Mouse (Mus musculus) embryonic facial prominence, embryonic 11.5 days (tissue): ENCODE results near the gene Trmt11. TPM values are rescaled to one million over a fixed set of nuclear protein-coding genes. Genes with fewer than 3 reads are reported as not detected.
A peak's percentile ranks its signal among the peaks of the same experiment; 100 is the strongest.

Experiments
- ATAC-seq: fragments of 200-750 bp; cut with Nextera tagmentation; replicated peaks from 2 replicates; pipeline ENCODE4 v1.8.0; 2017; ENCODE audit warnings: low read depth; ENCODE audit not compliant: insufficient number of reproducible peaks, low FRiP score, low TSS enrichment
- DNase-seq: peaks from one replicate; pipeline ENCODE4 v3.0.0-alpha.2; 2015; ENCODE audit warnings: low spot score
- H3K27ac ChIP-seq: fragments of 300-500 bp; sonication (generic); replicated peaks from 2 replicates; pipeline ENCODE4 v1.5.1; 2014; ENCODE audit warnings: mild to moderate bottlenecking, low read depth, low read length, control low read depth
- H3K27me3 ChIP-seq: fragments of 300-500 bp; sonication (generic); 2 replicates; pipeline ENCODE4 v1.6.1; 2014; ENCODE audit warnings: mild to moderate bottlenecking, low read length, moderate library complexity, mixed read lengths; ENCODE audit not compliant: control insufficient read depth, insufficient read depth
- H3K36me3 ChIP-seq: fragments of 300-500 bp; sonication (generic); replicated peaks from 2 replicates; pipeline ENCODE4 v1.6.1; 2014; ENCODE audit warnings: low read depth, mild to moderate bottlenecking, low read length, moderate library complexity, mixed read lengths; ENCODE audit not compliant: control insufficient read depth, insufficient read depth
- H3K4me1 ChIP-seq: fragments of 300-500 bp; sonication (generic); 2 replicates; pipeline ENCODE4 v1.6.1; 2014; ENCODE audit warnings: low read length, mixed read lengths; ENCODE audit not compliant: control insufficient read depth, insufficient read depth
- H3K4me2 ChIP-seq: fragments of 300-500 bp; sonication (generic); 2 replicates; pipeline ENCODE4 v1.6.1; 2014; ENCODE audit warnings: low read depth, mild to moderate bottlenecking, control low read depth, low read length, moderate library complexity
- H3K4me3 ChIP-seq: fragments of 300-500 bp; sonication (generic); 2 replicates; pipeline ENCODE4 v1.5.1; 2014; ENCODE audit warnings: low read depth, low read length, control low read depth
- H3K9ac ChIP-seq: fragments of 300-500 bp; sonication (generic); replicated peaks from 2 replicates; pipeline ENCODE4 v1.6.1; 2014; ENCODE audit warnings: mild to moderate bottlenecking, control low read depth, low read length
- H3K9me3 ChIP-seq: fragments of 300-500 bp; sonication (generic); replicated peaks from 2 replicates; pipeline ENCODE4 v1.6.1; 2016; ENCODE audit warnings: mild to moderate bottlenecking, low read length, inconsistent platforms, mixed read lengths; ENCODE audit not compliant: control insufficient read depth
- WGBS: fragments of 180-500 bp; shearing (Covaris S2); extraction: QIAGEN DNeasy Blood & Tissue Kit; methylation state at CpG from one replicate; pipeline ENCODE4 v1.1.7; 2014; 5-methylcytosine and 5-hydroxymethylcytosine counted together
- polyA plus RNA-seq: library from polyadenylated mRNA; unstranded; fragments of >200 nt; fragmentation: Nextera tagmentation; extraction: Ambion mirVana; gene quantifications from 2 replicates; pipeline ENCODE4 v1.2.1, GENCODE M21; 2014

Gene Trmt11
- polyA plus RNA-seq, 1 experiment from 2014 or later: 32.2 TPM

DNA sequence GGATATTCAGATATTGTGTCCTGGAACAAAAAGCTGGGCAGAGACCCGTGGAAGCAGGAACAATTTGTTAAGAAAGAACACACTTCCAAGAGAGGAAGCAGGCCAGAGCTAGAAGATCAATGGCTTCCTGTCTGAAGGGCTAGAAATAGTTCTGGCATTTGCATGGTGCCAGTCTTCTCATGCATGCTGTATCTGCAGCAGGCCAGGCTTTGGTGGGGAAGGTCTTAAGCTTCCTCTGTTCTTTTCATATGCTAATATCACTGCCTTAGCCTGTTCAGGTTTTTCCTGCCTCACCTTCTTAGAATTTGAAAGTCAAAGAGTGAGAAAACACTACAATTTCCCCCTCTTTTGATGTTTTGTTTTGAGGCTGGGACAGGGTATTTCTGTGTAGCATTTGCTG is 27.0 kb upstream of the Trmt11 start:
- DNase-seq: no peak
- no peaks in the 10 kb centered on the region for H3K9me3 ChIP-seq
- WGBS: 43% methylated on average over 1 of the region's 1 CpGs
- H3K27ac ChIP-seq: no peak overlapping the region
- H3K36me3 ChIP-seq: no peaks in the 10 kb centered on the region
- H3K4me3 ChIP-seq: no peak overlapping the region
- no peaks in the 10 kb centered on the region for H3K27me3 ChIP-seq
- no peak overlapping the region for H3K4me2 ChIP-seq
- no peaks in the 10 kb centered on the region for H3K4me1 ChIP-seq
- H3K9ac ChIP-seq: no peak overlapping the region
- ATAC-seq: no peak

DNA sequence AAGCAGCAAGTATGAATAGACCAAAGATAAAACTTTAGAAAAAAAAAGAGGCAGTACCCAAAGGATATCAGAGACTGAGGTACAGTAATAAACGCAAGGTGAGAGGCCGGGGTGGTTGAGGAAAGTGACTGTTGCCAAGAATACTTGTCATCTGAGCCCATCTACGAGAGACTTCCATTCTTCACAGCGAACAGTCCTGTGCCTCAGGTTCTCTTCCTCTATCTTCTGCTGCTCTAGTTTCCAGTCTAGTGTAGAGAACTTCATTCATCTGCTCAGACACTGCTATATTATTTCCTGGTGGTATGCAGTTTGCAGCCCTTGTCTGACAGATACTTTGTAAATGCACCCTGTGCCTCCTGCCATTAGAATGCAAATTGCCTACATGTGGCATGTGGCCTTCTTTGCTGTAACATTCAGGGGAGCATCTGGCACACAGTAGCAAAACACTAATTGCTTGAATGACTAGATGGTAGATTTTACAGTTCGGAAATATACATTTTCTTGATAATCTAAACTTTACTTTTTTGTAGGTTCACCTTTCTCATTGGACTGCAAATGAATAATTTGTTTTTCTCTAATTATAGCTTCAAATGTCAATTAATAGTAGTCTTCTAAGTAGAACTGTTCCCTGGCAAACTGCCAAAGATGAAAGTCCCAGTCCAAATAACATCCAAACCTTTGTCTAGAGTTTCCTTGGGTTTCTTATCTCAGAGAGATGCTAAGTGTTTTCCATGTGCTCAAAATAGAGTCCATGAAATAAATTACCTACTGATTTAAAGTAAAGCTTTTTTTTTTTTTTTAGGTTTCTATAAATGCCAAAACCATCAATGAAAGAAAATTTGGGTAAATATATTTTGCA is 23.8 kb upstream of the Trmt11 start:
- no peak for ATAC-seq
- H3K4me3 ChIP-seq: no peak overlapping the region
- no peaks in the 10 kb centered on the region for H3K36me3 ChIP-seq
- no peak for DNase-seq
- H3K9me3 ChIP-seq: no peaks in the 10 kb centered on the region
- H3K27ac ChIP-seq: no peak overlapping the region
- no peak overlapping the region for H3K4me2 ChIP-seq
- WGBS: 63% methylated on average over 5 of the region's 5 CpGs
- H3K9ac ChIP-seq: no peak overlapping the region
- H3K4me1 ChIP-seq: no peaks in the 10 kb centered on the region
- no peaks in the 10 kb centered on the region for H3K27me3 ChIP-seq

DNA sequence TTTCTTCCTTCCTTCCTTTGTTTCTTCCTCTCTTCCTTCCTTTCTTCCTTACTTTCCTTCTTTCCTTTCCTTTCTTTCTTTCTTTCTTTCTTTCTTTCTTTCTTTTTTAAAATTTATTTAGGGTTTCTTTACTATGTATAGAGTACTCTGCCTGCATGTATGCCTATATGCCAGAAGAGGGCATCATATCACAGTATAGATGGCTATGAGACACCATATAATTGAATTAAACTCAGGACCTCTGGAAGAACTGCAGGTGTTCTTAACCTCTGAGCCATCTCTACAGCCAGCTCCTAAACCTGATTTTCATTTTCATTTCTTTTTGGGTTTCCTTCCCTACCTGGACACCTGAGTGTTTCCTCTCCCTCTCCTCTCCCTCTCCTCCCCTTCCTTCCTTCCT is 22.4 kb upstream of the Trmt11 start:
- H3K4me3 ChIP-seq: no peak overlapping the region
- H3K27ac ChIP-seq: no peak overlapping the region
- no peak for ATAC-seq
- H3K4me1 ChIP-seq: no peaks in the 10 kb centered on the region
- DNase-seq: peak; percentile 26
- H3K27me3 ChIP-seq: no peaks in the 10 kb centered on the region
- H3K4me2 ChIP-seq: no peak overlapping the region
- no peaks in the 10 kb centered on the region for H3K36me3 ChIP-seq
- H3K9ac ChIP-seq: no peak overlapping the region
- H3K9me3 ChIP-seq: no peaks in the 10 kb centered on the region

DNA sequence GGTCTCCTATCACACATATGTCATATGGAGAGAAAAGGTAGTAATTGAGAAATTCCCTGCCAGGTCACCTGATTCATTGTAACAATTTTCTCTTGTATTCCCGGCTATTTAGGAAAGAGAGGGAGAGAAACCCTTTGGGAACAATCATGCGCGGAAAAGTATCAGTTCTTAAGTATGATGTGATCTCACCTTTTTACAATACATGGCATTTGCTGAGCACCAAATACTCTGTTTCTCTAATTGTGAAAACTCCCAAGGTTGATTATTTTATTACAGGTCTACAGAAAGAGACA is 18.3 kb upstream of the Trmt11 start:
- Histone ChIP-seq H3K27ac (no peak overlapping the region), H3K9ac (peak overlapping the region; percentile 75; the same call in 1 of the 2 replicates), H3K36me3 (no peaks in the 10 kb centered on the region), H3K4me3 (peak overlapping the region; percentile 61), H3K4me1 (no peaks in the 10 kb centered on the region), H3K9me3 (no peaks in the 10 kb centered on the region), H3K4me2 (peak overlapping the region; percentile 60; the same call in 1 of the 2 replicates), H3K27me3 (no peaks in the 10 kb centered on the region)
- DNase-seq (peak; percentile 1), ATAC-seq (no peak)
- 41% methylated on average over 3 of the region's 3 CpGs for WGBS

DNA sequence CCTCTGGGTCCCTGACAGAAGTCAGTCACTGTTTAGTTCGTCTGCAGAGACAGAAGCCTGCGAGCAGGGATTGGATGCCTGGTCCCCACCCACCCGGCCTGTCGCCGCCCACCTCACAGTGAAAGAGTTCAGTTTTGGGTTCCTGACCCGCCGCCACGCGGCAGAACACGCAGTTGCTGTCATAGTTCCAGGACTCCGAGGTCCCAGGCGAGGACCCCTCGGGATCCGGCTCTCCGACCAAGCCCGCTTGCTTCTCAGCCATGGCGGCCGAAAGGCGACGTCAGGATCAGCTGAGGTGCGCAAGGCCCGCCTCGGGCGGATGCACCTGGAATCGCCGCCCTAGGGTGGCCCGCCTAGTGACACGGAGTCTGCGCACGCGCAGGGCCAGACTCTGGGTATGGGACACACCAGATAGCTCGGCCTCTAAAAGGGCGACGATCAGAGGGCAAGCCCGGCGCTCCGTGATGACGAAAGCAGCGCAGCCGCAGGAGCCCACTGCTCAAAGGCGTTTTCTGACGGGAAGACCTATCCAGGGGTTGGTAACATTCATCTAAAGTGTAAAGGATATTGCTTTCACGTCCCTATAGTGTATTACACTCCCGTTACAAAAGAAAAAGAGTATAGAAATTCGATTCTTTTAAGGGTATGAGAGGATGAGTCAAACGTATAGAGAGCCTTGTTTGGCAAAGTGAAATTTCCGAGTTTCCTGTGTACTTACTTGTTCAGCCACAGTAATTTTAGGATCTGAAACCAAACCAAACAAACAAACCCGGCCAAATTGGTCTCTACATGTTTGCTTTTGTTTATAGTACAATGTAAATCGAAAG is 17.8 kb upstream of the Trmt11 start:
- H3K4me2 ChIP-seq: peak overlapping the region; percentile 60
- ATAC-seq (peak; percentile 100), DNase-seq (peak; percentile 98)
- H3K27me3 ChIP-seq: no peaks in the 10 kb centered on the region
- H3K9me3 ChIP-seq: no peaks in the 10 kb centered on the region
- H3K36me3 ChIP-seq: no peaks in the 10 kb centered on the region
- peak overlapping the region; percentile 72 for H3K27ac ChIP-seq
- WGBS: 1% methylated on average over 49 of the region's 49 CpGs
- H3K4me3 ChIP-seq: peak overlapping the region; percentile 61
- H3K4me1 ChIP-seq: no peaks in the 10 kb centered on the region
- peak overlapping the region; percentile 75 for H3K9ac ChIP-seq

DNA sequence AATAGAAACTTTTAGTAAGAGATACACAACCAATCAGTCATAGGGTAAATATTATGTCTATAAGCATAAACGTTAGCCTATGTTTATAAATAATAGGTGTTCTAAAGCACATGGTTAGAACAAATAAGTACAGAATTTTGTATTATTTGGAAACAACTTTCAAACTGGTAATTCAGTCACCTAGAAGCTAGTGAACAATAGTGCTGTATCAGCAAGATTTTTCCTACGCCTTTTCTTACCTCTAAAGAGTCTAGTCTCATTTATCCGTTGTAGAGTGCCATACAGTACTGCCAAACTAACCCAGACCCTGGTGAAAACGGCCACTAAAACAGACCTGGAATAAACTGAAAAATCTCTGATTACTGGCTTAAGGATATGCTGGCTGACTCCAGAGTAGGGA is 12.5 kb upstream of the Trmt11 start:
- WGBS: 80% methylated on average over 4 of the region's 4 CpGs
- DNase-seq (no peak), ATAC-seq (no peak)
- Histone ChIP-seq H3K36me3 (no peaks in the 10 kb centered on the region), H3K9ac (no peak overlapping the region), H3K4me1 (no peaks in the 10 kb centered on the region), H3K27me3 (no peaks in the 10 kb centered on the region), H3K4me2 (no peak overlapping the region), H3K27ac (no peak overlapping the region), H3K9me3 (no peaks in the 10 kb centered on the region), H3K4me3 (no peak overlapping the region)

DNA sequence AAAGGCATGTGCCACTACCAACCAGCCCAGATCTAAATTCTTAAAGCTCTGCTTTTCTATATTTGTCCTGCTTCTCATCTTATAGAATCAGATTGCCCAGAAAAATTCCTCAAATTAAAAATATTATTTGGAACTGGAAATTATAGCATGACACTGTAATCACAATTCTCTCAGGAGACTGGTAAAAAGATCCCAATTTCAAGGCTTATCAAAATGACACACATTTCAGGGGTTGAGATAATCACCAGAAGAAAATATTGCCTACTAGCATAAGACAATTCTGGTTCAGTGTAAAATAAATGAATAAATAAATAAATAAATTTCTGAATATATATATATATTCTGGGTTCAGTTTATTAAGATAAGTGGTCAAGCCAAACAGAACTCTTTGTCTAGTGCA is 9.1 kb upstream of the Trmt11 start:
- no peak overlapping the region for H3K4me2 ChIP-seq
- H3K27me3 ChIP-seq: no peaks in the 10 kb centered on the region
- DNase-seq (no peak), ATAC-seq (no peak)
- H3K9me3 ChIP-seq: no peaks in the 10 kb centered on the region
- no peak overlapping the region for H3K27ac ChIP-seq
- no peaks in the 10 kb centered on the region for H3K4me1 ChIP-seq
- H3K36me3 ChIP-seq: no peaks in the 10 kb centered on the region
- H3K9ac ChIP-seq: no peak overlapping the region
- H3K4me3 ChIP-seq: no peak overlapping the region

DNA sequence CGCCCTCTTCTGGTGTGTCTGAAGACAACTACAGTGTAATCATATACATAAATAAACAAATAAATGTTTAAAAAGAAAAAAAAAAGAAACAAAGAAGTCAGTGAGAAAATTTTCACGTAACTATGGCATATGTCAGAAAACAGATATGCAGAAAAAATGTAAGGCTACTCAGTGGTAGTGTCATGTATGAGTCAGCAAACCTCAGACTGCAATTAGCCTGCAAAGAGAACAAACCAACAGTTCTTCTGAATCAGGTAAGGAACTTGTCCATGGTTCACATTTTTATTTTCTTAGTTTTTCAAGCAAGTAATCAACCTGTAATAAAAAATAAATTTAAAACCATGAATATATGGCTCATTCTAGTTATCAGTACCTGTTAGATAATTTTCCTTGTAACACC is 7.6 kb upstream of the Trmt11 start:
- WGBS: 71% methylated on average over 2 of the region's 2 CpGs
- no peaks in the 10 kb centered on the region for H3K4me1 ChIP-seq
- DNase-seq: no peak

More for the DNA sequence above, 7.6 kb upstream of the Trmt11 start:
- H3K4me3 ChIP-seq: no peak overlapping the region
- no peak overlapping the region for H3K27ac ChIP-seq
- no peaks in the 10 kb centered on the region for H3K9me3 ChIP-seq
- no peak for ATAC-seq
- no peaks in the 10 kb centered on the region for H3K27me3 ChIP-seq
- no peak overlapping the region for H3K9ac ChIP-seq
- H3K4me2 ChIP-seq: no peak overlapping the region
- H3K36me3 ChIP-seq: no peaks in the 10 kb centered on the region
